Mouse (Mus musculus) spleen, postnatal 36 days (tissue): ENCODE results near the gene AU021092.
A peak's percentile ranks its signal among the peaks of the same experiment; 100 is the strongest.

Experiments
- DNase-seq, 2 experiments: peaks; one replicate each; pipeline ENCODE4 v3.0.0; 2022; ENCODE audit warnings: low spot score in 2 of 2, mixed read lengths in 1 of 2

AU021092 gene

GRCm38 (mm10) chr16:5214126-5214525 is 8.0 kb downstream of the AU021092 start:
- DNase-seq = no peak

- no peak for DNase-seq
Observed at GRCm38 (mm10) chr16:5212150-5212549, 9.9 kb downstream of the AU021092 start.

GRCm38 (mm10) chr16:5210365-5210764 is 11.7 kb downstream of the AU021092 start:
- DNase-seq = peak; percentile 37 to 42

DNA sequence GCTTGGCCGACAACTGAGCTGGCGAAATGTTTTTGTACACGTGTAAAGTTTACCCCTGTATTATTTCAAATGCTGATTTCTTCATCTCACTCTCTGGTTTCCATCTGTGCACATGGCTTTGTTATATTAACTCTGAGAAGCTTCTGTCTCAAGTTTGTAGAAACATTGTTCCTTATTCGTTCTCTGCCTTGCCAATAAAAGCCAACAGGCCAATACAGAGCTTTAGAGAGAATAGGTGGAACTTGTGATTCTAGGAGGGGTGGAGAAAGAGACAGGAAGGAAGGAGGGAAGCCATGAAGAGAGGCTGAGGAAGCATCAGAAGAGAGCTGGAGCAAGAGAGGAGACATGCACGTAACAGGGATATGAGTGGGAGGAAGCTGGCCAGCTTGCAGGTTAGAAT is 16.0 kb downstream of the AU021092 start:
- DNase-seq = no peak

GRCm38 (mm10) chr16:5205431-5205970 is 16.6 kb downstream of the AU021092 start:
- DNase-seq = no peak

DNA sequence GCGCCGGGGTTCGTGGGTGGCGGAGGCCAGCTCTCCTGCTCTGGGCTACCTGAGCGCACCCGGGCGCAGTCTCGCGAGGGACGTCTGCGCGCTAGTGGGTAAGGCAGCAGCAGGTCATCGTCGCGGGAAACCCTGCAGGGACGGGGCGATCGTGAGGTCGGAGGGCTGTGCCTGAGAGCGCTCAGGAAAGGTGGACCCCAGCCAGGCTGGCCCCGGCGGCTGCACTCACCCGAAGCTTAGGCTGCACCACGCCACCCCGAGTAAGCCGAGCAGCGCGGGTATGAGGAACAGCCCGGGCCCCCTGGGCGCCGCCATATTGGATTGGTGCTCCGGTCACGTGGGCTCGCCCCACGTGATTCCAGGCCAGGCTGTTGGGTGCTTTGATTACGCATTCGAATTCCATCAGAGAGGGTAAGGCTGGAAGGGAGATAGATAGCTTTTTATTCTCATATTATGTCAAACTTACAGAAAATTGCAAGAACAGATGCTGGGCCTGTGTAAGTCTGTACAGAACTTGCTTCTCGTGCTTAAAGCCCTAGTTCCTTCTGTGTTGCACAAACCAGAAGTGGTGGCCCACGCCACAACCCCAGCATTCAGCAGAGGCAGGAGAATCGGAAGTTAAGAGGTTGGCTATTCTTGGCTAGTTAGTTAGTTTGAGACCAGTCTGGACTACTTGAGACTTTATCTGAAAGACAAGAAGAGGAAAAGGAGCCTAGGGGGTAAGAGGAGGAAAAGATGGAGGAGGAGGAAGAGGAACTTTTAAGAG is 18.2 kb downstream of the AU021092 start, which contains the start of gene Nagpa:
Gene Nagpa (minus strand): TSS at position 345 of the 766 bp plus-strand sequence.
- DNase-seq = peak; percentile 70 to 76

DNA sequence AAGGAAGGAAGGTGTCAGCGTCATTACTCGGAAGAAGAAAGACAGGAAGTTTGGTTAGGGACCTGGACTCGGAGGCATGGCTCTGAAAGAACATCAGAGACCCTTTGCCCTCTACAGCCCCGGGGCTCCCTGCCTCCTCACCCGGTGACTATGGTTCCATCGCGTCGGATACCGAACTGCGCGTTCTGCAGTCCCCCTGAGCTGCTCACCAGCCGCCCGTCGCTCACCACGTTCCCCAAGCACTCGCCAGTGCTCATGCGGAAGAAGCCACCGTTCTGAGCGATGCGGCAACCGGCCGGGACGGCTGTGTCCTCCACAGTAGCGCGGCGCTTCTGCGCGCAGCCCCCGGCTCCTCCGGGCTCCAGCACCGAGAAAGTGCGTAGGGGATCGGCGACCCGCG is 18.9 kb downstream of the AU021092 start:
- DNase-seq = peak; percentile 20 to 22

DNA sequence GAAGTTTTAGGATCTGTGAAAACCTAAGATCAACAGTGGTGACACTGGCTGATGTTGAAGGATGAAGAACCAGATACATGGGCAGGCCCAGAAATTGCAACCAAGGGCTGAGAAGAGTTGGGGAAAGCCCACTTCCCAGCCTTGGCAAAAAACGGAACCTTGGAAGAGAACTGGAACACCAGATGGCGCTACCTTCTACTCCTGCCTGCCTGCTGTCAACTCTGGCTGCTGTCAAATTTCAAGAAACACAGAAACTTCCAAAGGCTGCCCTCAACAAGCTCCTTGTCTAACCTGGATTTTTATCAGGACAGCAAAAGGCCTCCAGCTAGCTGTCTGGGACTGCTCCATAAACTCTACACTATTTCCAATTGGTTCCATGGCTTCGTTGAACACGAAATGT is 19.4 kb downstream of the AU021092 start:
- peak; percentile 27 to 38 for DNase-seq

- peak; percentile 19 to 42 for DNase-seq
Observed at GRCm38 (mm10) chr16:5195080-5195479, 27.0 kb downstream of the AU021092 start.

DNA sequence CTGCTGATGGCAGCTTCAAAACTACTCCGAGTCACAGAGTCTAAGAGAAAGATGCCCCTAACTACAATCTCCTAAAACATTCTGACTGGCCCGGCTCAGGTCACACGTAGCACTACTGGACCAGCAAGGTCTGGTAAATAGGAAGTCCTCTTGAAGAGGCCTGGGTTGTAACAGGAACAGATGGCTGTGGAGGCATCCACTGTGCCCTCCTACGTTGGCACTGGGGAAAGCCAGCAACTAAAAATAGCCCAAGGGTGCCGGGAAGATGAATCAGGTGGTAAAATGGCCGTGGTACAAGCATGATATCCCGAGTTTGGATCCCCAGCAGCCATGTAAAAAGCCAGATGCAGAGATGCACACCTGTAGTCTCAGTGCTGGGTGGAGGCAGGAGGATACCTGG is 35.9 kb downstream of the AU021092 start:
- DNase-seq = no peak

DNA sequence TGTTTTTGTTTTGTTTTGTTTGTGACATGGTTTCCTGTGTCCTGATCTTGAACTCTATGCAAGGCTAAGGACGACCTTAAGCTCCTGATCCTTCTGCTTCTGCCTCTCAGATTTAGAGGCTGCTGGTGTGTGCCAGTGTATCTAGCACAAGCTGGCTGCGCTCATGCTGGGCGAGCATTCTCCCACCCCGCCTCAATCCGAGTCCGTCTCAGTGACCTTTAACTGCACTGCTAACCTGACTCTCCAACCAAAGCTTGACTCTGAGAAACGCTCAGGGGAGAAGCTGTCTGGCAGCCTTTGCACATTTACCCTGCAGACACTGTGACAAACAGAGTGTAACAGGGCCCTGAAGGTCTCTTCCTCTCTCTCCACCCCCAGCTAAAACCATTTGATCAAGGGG is 36.4 kb downstream of the AU021092 start:
- DNase-seq = no peak

DNA sequence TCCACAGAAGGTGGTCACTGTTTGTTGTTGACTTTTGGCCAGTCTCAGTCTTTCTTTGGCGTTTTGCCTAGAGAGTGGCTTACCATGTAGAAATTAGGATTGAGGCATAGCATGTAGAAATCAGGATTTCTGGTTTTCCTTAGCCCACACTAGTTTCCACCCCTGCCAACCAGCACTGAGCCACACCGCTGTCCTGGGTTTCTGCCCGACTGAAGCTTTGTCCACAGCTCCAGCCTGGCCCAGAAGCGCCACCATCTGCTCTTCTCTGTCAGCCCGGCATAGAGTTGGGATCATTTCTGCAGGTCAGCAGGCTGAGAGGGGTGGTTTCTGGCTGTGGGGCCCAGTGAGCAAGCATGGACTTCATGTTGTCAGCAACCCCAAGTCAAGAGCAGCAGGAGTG is 37.1 kb downstream of the AU021092 start:
- DNase-seq = no peak

- DNase-seq = no peak
Observed at GRCm38 (mm10) chr16:5184101-5184500, 38.0 kb downstream of the AU021092 start.

DNA sequence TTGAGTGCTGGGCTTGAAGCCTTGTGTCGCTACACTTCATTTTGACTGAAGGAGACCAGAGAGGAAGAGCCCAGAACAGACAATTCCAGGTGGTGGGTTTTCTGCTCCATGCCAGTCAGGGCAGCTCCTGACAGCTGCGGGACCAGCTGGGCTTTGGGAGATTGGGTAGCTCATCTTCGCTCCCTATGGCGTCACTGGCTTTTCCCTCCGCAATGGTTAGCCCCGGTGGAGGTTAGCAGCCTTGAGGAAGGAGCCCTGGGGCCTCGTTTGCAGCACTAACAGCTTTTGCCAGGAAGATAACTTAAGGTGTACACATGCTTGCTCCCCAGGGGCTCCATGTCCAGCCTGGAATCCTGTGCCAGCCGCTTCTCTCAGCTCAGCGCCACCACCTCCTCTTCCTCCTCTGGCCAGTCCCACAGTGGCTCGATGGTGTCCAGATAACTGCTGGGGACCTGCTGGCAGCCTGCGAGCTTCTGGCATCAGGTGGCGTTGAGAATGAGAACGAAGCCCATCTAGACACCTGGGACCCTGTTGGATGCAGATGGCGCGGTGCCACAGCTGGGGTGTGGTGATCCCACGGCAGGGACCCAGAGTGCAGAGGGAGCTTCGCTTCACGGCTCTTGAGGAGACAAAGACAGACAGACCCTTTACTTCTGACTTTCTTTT is 38.7 kb downstream of the AU021092 start:
- DNase-seq = no peak

DNA sequence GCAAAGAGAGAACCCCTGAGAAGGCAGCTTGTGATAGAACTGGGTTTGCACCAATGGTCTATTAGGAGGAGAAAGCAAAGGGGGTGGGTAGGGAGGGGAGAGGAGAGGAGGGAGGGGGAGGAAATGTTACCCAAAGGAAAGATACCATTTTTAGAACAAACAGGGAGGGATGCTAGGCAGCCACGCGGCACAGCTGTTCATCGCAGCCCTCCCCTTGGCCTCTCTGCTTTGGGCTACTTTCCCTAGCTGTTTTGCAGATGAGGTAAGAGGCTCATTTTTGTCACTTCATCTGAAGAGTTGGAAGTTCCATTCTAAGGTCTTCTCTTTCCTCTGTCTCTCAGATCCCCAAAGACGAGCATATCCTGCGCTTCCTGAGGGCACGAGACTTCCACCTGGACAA is 49.5 kb downstream of the AU021092 start:
- DNase-seq = no peak

- DNase-seq = no peak
Observed at GRCm38 (mm10) chr16:5168829-5169228, 53.3 kb downstream of the AU021092 start.

GRCm38 (mm10) chr16:5168038-5168437 is 54.1 kb downstream of the AU021092 start:
- DNase-seq = no peak

DNA sequence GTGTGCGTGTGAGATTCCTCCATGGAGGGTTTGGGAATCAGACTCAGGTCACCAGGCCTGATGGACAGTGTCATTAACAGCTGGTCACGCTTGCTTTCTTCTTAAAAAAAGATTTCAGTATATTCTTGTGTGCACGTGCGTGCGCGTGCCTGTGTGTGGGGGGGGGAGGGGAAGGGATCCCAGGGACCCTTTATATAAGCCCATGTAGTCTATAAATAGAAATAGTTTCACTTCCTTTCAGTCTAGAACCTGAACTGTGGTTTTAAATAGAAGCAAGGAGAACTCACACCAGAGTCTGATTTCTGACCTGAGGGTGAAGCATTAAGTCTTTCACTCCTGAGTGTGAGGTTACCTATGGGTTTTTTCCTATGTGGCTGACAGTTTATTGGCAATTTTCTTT is 57.8 kb downstream of the AU021092 start:
- DNase-seq = no peak
